Mouse (Mus musculus) splenic B cell, adult 2 months (primary cell): ENCODE results near the gene Smyd2.

Experiments used
- DNase-seq: peaks from one replicate; pipeline ENCODE4 v3.0.0-alpha.2; 2011; ENCODE audit warnings: low read depth, low spot score
- H3K27me3 ChIP-seq: 2 replicates; pipeline ENCODE4 v1.6.1; 2012; ENCODE audit warnings: mild to moderate bottlenecking, low read length, moderate library complexity, mixed read lengths; ENCODE audit not compliant: control insufficient read depth, poor library complexity, insufficient read depth, severe bottlenecking
- H3K36me3 ChIP-seq: 2 replicates; pipeline ENCODE4 v1.6.1; 2012; ENCODE audit warnings: mild to moderate bottlenecking, low read length, moderate library complexity, mixed read lengths; ENCODE audit not compliant: control insufficient read depth, poor library complexity, insufficient read depth, severe bottlenecking

Gene Smyd2

GRCm38 (mm10) chr1:189852456-189852855, 69.7 kb downstream of the Smyd2 start:
- H3K27me3 ChIP-seq, result no peaks in the 10 kb centered on the region
- no peaks in the 10 kb centered on the region; the same call in 1 of the 2 replicates for H3K36me3 ChIP-seq
- no peak for DNase-seq

- no peaks in the 10 kb centered on the region; the same call in 1 of the 2 replicates for H3K36me3 ChIP-seq
- DNase-seq, result no peak
- no peaks in the 10 kb centered on the region for H3K27me3 ChIP-seq
Observed at GRCm38 (mm10) chr1:189852051-189852450, 70.1 kb downstream of the Smyd2 start.

- H3K36me3 ChIP-seq, result no peaks in the 10 kb centered on the region; the same call in 1 of the 2 replicates
- no peaks in the 10 kb centered on the region for H3K27me3 ChIP-seq
- no peak for DNase-seq
Observed at GRCm38 (mm10) chr1:189849550-189849949, 72.6 kb downstream of the Smyd2 start.

- Histone ChIP-seq H3K36me3 (no peaks in the 10 kb centered on the region; the same call in 1 of the 2 replicates), H3K27me3 (no peaks in the 10 kb centered on the region)
- DNase-seq, result no peak
Observed at GRCm38 (mm10) chr1:189846319-189846718, 75.8 kb downstream of the Smyd2 start.

- H3K27me3 ChIP-seq, result no peaks in the 10 kb centered on the region
- no peaks in the 10 kb centered on the region for H3K36me3 ChIP-seq
- no peak for DNase-seq
Observed at GRCm38 (mm10) chr1:189834166-189834565, 88.0 kb downstream of the Smyd2 start.

GRCm38 (mm10) chr1:189833351-189833750, 88.8 kb downstream of the Smyd2 start:
- Histone ChIP-seq H3K36me3 (no peaks in the 10 kb centered on the region), H3K27me3 (no peaks in the 10 kb centered on the region)
- no peak for DNase-seq

- Histone ChIP-seq H3K36me3 (no peaks in the 10 kb centered on the region), H3K27me3 (no peaks in the 10 kb centered on the region)
- DNase-seq, result no peak
Observed at GRCm38 (mm10) chr1:189830797-189831232, 91.3 kb downstream of the Smyd2 start.
